Mouse (Mus musculus) small intestine, adult 2 months (tissue): ENCODE data around the gene Man1c1.

Experiments used
- CTCF ChIP-seq: fragments of 200-500 bp; IDR thresholded peaks from 2 replicates; pipeline ENCODE4 v1.5.1; 2012; ENCODE audit warnings: low read depth, mild to moderate bottlenecking, control low read depth, inconsistent platforms, low read length, moderate library complexity, mixed read lengths; ENCODE audit not compliant: insufficient replicate concordance, insufficient read length; ENCODE audit errors: extremely low read depth
- POLR2A ChIP-seq: fragments of 200-500 bp; IDR thresholded peaks from 2 replicates; pipeline ENCODE4 v1.6.1; 2012; ENCODE audit warnings: low read depth, mild to moderate bottlenecking, control low read depth, inconsistent platforms, low read length, moderate library complexity

- TF ChIP-seq POLR2A: no peak
- no peak for TF ChIP-seq CTCF
Observed at GRCm38 (mm10) chr4:134523447-134523846, 180.6 kb downstream of the Man1c1 start.
